Mouse (Mus musculus): Measurements from ENCODE around the gene Gria1.

DNA sequence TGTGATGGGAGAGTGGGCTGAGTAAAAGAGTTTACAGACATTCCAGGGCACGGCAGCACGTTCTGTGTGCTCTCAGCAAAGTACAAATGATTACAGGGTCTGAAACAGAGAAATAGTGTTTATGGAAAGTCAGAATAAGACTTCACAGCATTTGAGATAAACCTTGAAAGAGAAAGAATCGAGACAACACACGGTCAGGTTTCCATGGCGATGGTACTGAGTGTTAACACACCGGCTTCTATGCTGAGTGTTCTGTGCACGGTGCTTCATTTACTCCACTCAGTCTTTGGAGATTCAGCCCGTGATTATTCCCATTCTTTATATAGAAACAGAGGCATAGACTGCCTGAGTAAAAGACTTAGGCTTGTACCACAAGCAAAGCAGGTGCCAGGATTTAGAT, 143.8 kb downstream of the Gria1 start:
- no peak for TF ChIP-seq POLR2A (IDR thresholded peaks at IDR 0.05; ENCODE audit: insufficient read depth, low read depth, low read length)
- TF ChIP-seq CTCF (IDR thresholded peaks at IDR 0.05), result no peak
- TF ChIP-seq EP300 (IDR thresholded peaks at IDR 0.05; ENCODE audit: insufficient read depth, low read depth, low read length), result no peak
